Mouse (Mus musculus) splenic B cell, adult 2 months (primary cell): ENCODE results near the gene Rnase2b.
"Not testable (repeated sequence)": the region's sequence is repeated elsewhere in the genome, so short reads cannot be mapped to it uniquely, and the experiment has no call there.

ENCODE experiments used
- DNase-seq: peaks from one replicate; pipeline ENCODE4 v3.0.0-alpha.2; 2011; ENCODE audit warnings: low read depth, low spot score
- H3K27me3 ChIP-seq: 2 replicates; pipeline ENCODE4 v1.6.1; 2012; ENCODE audit warnings: mild to moderate bottlenecking, low read length, moderate library complexity, mixed read lengths; ENCODE audit not compliant: control insufficient read depth, poor library complexity, insufficient read depth, severe bottlenecking
- H3K36me3 ChIP-seq: 2 replicates; pipeline ENCODE4 v1.6.1; 2012; ENCODE audit warnings: mild to moderate bottlenecking, low read length, moderate library complexity, mixed read lengths; ENCODE audit not compliant: control insufficient read depth, poor library complexity, insufficient read depth, severe bottlenecking

Rnase2b gene

DNA sequence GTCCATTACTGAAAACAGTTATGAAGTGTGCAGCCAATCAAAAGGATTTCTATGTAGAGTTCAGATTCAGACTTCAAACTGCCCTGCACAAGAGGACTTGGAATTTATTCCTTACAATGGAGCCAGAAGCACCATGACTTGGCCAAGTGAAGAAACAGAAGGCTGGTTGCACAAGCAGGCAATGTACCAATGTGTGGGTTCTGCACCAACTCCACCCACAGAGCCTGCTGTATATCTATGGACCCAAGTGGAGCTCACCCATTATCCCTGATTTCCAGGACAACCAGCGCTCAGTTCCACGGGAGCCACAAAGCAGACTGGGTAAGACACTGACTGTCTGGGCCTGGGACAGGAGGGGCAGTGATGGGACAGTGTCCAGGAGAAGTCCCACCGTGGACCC lies at the start of gene Rnase2b:
Rnase2b (plus strand) TSS at position 285 of the 400 bp plus-strand sequence.
- H3K27me3 ChIP-seq, DNase-seq, H3K36me3 ChIP-seq: not testable (repeated sequence)

GRCm38 (mm10) chr14:51113476-51113875 lies 48.6 kb upstream of the Rnase2b start:
- H3K27me3 ChIP-seq = no peaks in the 10 kb centered on the region
- no peaks in the 10 kb centered on the region for H3K36me3 ChIP-seq
- DNase-seq = no peak

- no peak for DNase-seq
- H3K27me3 ChIP-seq = no peaks in the 10 kb centered on the region
- no peaks in the 10 kb centered on the region for H3K36me3 ChIP-seq
These were observed 48.0 kb upstream of the Rnase2b start, which contains the start of gene Eddm3b for GRCm38 (mm10) chr14:51113916-51114560. Gene Eddm3b (plus strand): TSS chr14:51114426.

DNA sequence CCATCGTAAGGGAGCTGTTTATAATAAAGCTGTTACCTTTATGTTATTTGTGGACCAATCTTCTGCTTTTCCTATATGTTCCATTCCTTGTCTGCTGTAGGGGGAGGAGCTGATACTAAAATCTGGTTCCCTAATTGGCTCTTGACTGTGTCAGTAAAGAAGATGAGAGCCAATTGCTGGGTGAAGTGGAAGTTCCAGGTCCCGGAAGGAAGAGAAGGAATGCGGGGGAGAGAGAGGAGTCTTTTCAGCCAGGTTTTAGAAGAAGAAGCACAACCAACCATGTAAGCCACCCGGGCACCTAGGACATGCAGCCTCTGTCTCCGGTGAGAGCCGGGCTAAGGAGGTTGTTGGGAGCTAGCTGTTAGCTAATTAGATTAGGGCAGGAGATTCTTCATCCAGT lies 36.4 kb upstream of the Rnase2b start:
- no peak for DNase-seq
- Histone ChIP-seq H3K36me3 (no peaks in the 10 kb centered on the region), H3K27me3 (no peaks in the 10 kb centered on the region)

DNA sequence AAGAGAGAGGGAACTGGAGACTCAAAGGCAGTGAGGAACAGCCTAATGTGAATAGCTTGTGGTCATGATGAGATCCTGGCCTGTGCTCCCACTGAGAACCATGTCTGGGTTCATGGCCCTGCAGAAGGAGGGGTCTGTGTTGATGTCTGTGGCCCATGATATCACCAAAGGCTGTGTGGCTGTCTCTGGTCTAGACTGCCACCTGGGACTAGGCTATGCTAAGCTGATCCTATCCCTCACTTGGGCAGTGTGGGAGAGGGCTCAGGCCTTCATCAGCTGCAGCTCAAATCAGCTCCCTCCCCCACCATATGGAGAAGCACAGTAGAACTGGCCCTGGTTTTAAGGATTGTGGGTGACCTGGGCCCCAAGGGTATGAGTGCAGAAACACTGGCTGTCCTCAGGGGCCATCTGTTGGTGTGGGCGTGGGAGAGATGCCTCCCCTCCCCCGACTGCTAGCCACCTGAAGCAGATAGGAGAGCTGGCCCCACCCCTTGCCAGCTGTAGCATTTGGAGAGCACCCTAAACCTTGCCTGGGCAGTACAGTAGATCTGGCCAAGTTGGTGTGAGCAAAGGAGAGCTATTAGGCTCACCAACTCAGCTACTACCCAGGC lies 34.3 kb upstream of the Rnase2b start:
- H3K27me3 ChIP-seq = no peaks in the 10 kb centered on the region
- peak; percentile 47 for DNase-seq
- peaks cover 6% of the 10 kb centered on the region for H3K36me3 ChIP-seq

DNA sequence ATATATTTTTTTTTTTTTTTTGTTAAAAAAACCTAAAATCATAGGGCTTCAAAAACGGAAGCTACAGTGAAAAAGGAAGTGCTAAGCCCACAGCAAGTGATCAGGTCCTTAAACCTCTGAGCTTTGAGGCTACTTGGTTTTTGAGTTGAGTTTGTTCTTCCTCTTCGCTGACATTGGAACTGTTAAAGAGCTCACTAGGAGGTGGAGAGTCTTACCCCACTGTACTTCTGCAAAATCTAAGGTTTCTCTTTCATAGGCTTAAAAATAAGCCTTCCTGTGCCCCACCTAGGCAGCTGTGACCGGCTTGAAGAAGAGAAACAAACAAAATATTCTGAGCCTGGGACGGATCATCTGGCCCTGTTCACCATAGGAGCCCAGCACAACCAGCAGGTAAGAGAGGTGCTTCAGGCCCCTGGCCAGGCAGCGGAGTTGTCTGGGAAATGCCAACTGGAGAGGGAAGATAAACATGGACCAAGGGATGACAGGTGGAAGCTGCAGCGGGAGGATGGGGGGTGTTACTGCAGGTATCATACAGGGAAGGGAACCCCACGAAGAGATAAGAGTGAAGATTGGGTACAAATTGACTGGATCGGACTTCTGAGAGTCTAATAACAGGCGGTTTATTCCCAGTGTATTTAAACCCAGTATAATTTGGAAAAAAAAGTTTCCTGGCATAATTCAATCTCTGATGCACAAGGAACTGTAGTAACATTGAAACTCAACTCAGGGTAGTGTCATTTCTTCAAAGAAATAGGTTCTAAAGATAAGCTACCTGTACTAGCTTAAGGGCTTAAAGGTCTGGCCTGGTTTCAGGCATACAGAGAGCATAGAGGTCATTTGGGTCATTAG lies 33.1 kb upstream of the Rnase2b start:
- Histone ChIP-seq H3K27me3 (no peaks in the 10 kb centered on the region), H3K36me3 (peaks cover 6% of the 10 kb centered on the region)
- DNase-seq = peak; percentile 89

- DNase-seq = no peak
- Histone ChIP-seq H3K36me3 (peaks cover 6% of the 10 kb centered on the region), H3K27me3 (no peaks in the 10 kb centered on the region)
These were observed 32.5 kb upstream of the Rnase2b start for GRCm38 (mm10) chr14:51129624-51129975.

- H3K27me3 ChIP-seq = no peaks in the 10 kb centered on the region
- no peak for DNase-seq
- peaks cover 6% of the 10 kb centered on the region for H3K36me3 ChIP-seq
These were observed 31.6 kb upstream of the Rnase2b start for GRCm38 (mm10) chr14:51130315-51130940.

GRCm38 (mm10) chr14:51131086-51131815 lies 30.8 kb upstream of the Rnase2b start:
- DNase-seq = no peak
- H3K36me3 ChIP-seq = peaks cover 6% of the 10 kb centered on the region

GRCm38 (mm10) chr14:51132372-51132771 lies 29.7 kb upstream of the Rnase2b start:
- H3K36me3 ChIP-seq = peaks cover 6% of the 10 kb centered on the region
- peak; percentile 42 for DNase-seq
- no peaks in the 10 kb centered on the region for H3K27me3 ChIP-seq

More at GRCm38 (mm10) chr14:51131086-51131815, 30.8 kb upstream of the Rnase2b start:
- H3K27me3 ChIP-seq = no peaks in the 10 kb centered on the region

DNA sequence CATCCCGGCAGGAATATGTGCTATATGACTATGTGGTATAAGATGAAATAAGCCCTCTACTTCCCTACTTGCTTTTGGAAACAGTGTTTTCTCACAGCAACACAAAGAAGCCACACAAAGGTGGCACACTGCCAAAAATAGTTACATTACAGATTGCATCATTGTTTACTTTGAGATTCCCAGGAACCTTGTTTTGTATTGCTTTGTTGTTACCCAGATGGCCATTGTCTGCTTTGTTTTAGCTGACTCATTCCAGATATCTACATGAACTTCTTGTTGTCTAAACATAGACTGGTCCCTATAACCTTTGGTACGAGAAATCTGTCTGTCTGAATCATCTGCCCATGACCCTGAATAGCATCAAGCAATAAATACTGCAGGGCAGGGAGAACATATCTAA lies 21.7 kb upstream of the Rnase2b start:
- DNase-seq = no peak
- Histone ChIP-seq H3K36me3 (no peaks in the 10 kb centered on the region), H3K27me3 (no peaks in the 10 kb centered on the region)

DNA sequence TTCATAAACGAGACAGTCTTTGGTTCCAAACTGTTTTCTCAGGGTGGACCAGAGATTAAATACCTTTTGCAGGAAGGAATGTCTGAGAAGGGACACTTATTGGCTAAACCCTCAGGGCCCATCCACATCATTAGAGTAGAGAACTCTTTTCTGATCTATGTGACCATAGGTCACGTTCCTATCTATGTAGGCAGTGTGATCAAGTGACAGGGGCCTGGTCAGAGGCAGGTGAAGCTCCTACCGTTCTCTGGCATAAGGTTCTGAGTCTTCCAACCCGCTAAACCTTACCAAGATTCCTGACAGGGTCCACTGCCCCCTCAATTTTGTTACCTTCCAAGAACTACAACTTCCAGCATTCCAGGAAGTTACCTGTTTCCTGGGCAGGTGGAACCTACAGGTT lies 19.9 kb upstream of the Rnase2b start:
- no peaks in the 10 kb centered on the region for H3K27me3 ChIP-seq
- DNase-seq = no peak

GRCm38 (mm10) chr14:51142568-51142967 lies 19.5 kb upstream of the Rnase2b start:
- Histone ChIP-seq H3K36me3 (no peaks in the 10 kb centered on the region), H3K27me3 (no peaks in the 10 kb centered on the region)
- DNase-seq = no peak

More for the DNA sequence above, 19.9 kb upstream of the Rnase2b start:
- no peaks in the 10 kb centered on the region for H3K36me3 ChIP-seq

DNA sequence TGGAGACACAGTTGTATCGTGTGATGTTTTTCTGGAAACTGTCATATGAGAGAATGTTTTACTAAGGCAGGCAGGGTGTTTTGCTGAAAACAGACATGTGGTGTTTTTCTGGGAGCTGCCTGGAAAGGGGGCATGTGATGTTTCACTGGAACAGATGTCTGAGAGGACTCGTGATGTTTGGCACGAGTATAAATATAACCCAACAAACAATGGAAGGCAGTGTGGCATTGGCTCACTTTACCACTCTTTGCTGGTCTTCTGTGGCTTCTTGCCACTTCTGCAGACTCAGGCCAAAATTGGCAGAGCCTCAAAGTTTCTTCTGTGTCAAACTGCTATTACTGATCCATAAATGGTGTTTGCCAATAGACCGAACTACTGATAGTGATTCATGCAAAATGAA lies 18.8 kb upstream of the Rnase2b start:
- DNase-seq = no peak
- H3K36me3 ChIP-seq = no peaks in the 10 kb centered on the region
- H3K27me3 ChIP-seq = no peaks in the 10 kb centered on the region
